Mouse (Mus musculus) ES-CJ7 (cell line): Measurements from ENCODE around the gene Olfr1474.
"Not testable (repeated sequence)": the region's sequence is repeated elsewhere in the genome, so short reads cannot be mapped to it uniquely, and the experiment has no call there.

Experiments
- DNase-seq: peaks from one replicate; pipeline ENCODE4 v3.0.0; 2011; ENCODE audit warnings: low read depth, low spot score

Gene Olfr1474

GRCm38 (mm10) chr19:13469265-13469664 is at the start of gene Olfr1474:
Gene Olfr1474, plus strand, starts transcription at chr19:13469565.
- not testable (repeated sequence) for DNase-seq

- DNase-seq, result not testable (repeated sequence)
Measured at GRCm38 (mm10) chr19:13443109-13443508, 26.3 kb upstream of the Olfr1474 start, which contains the start of gene Olfr1471. Gene Olfr1471, plus strand, starts transcription at chr19:13443409.

GRCm38 (mm10) chr19:13455986-13456385 is 13.4 kb upstream of the Olfr1474 start, which contains the start of gene Olfr1472:
Gene Olfr1472, minus strand, starts transcription at chr19:13456086.
- DNase-seq, result no peak

GRCm38 (mm10) chr19:13480096-13480495 is 10.7 kb downstream of the Olfr1474 start, which contains the start of gene Olfr1475:
Gene Olfr1475, minus strand, starts transcription at chr19:13480196.
- DNase-seq, result no peak

- no peak for DNase-seq
Measured at GRCm38 (mm10) chr19:13500246-13500645, 30.9 kb downstream of the Olfr1474 start, which contains the start of gene Olfr1477. Gene Olfr1477, plus strand, starts transcription at chr19:13500546.
